Mouse (Mus musculus): ENCODE results near the gene F11r. TPM values are rescaled to one million over a fixed set of nuclear protein-coding genes. Genes with fewer than 3 reads are reported as not detected.

The F11r gene
- polyA plus RNA-seq (2012; fragmentation: generic; extraction: Trizol), result under 1 TPM in 1 of 2 experiments, not detected in 1; 0.13 TPM

GRCm38 (mm10) chr1:171437264-171438013, at the start of gene F11r:
F11r (plus strand) TSS chr1:171437535.

DNA sequence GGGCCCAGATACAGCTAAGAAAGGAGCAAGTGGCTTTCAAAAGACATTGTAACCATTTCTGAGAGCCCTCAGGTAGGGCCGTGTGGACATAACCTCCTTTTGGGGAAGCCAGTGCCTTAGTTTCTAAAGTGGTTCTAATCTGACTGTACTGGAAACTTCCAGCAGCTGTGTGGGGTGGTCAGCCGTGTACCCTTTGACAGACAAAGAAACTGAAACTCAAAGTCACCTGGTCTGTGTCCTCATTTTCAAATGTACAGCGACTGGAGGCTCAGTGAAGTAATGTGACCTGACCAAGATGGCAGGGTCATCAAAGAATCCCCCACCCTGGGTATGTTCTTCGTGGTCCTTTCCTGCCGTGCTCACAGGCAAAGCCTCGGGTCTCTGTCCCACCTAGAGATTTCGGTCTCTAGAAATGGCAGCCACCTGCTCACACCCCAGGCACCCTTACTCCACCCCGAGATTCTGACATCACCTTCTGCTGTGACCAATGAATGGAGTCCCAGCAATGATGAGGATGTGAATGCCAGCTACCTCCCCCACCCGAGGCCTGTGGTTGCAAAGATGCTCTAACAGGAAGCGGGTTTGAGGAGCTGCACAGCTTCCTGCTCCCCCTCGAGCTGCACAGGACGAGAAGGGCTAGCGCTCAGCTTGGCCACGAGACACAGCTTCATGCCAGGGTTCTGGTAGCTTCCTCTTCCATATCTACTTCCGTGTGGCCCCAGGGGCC, 48.8 kb upstream of the F11r start, which contains the start of gene Arhgap30:
Arhgap30 (plus strand) TSS at position 579 of the 727 bp plus-strand sequence.

DNA sequence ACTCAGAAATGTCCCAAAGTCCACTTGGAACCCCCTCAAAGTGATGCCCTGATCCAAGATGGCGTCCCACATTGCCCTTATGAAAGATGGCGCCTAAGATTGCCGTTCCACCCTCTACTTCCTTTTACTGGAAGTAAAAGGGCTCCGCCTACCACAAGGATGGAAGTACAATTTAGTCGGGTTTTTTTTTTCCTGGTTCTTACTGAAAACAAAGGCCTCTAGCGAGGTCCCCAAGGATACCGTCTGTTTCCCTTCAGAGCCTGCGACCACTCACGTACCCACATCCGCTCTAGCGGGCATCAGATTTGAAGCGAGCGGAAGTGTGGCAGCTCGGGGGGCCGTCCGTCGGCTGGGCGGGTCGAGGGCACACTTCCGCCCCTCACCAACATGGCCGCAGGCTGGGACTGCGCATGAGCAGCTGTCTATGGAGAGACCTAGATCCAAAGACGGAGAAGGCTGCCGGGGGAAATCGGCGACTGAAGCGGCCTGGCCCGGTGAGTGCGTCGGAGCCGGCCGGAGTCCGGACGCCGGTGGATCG, 26.3 kb upstream of the F11r start, which contains the start of gene Usf1:
Usf1 (plus strand) TSS at position 367 of the 538 bp plus-strand sequence.

DNA sequence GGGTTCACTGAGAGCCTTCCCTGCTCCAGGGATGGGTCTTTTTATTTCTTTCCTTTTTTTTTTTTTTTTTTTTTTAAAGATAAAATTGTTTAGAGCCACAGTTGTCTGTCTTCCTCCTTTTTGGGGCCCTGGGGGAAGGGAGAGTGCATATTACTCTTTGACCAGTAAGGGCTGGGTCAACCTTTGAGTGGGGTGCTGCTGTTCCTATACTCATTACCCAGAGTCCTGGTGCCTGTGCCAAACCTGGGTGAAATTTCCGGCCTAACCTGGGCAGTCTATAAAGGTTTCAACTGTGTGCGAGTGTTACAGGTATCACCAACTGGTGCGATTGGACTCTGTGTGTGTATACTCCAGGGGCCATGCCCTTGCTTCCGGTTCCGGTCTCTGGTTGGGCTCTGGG, 18.7 kb upstream of the F11r start, which contains the start of gene Tstd1:
Tstd1 (plus strand) TSS at position 213 of the 400 bp plus-strand sequence.

GRCm38 (mm10) chr1:171503250-171503591, 65.9 kb downstream of the F11r start, which contains the start of gene Alyref2:
Alyref2 (plus strand) TSS chr1:171503478.

Other genes starting within 250 kb of the F11r start
- gene Pcp4l1, start 241.3 kb upstream of the F11r start, polyA plus RNA-seq (2012; fragmentation: generic; extraction: Trizol), result under 1 TPM in 1 of 2 experiments, not detected in 1; 0.11 TPM
- gene Nr1i3, start 223.6 kb upstream of the F11r start, polyA plus RNA-seq (2012; fragmentation: generic; extraction: Trizol), result under 1 TPM; 0.01 to 0.02 TPM
- 10 to 100 TPM; 30.8 to 39.3 TPM for gene Tomm40l, start 215.0 kb upstream of the F11r start, polyA plus RNA-seq (2012; fragmentation: generic; extraction: Trizol)
- gene Apoa2, start 212.5 kb upstream of the F11r start, polyA plus RNA-seq (2012; fragmentation: generic; extraction: Trizol), result under 1 TPM in 1 of 2 experiments, not detected in 1; 0.33 TPM
- gene Fcer1g, start 203.2 kb upstream of the F11r start, polyA plus RNA-seq (2012; fragmentation: generic; extraction: Trizol), result under 1 TPM in 1 of 2 experiments, not detected in 1; 0.07 TPM
- 1 to 10 TPM in 1 of 2 experiments, under 1 TPM in 1; 0.25 to 8.9 TPM for gene Adamts4, start 187.1 kb upstream of the F11r start, polyA plus RNA-seq (2012; fragmentation: generic; extraction: Trizol)
- gene Ndufs2, start 186.1 kb upstream of the F11r start, polyA plus RNA-seq (2012; fragmentation: generic; extraction: Trizol), result 100 to 1,000 TPM; 163 to 201 TPM
- 10 to 100 TPM in 1 of 2 experiments, 1 to 10 TPM in 1; 9.2 to 33.6 TPM for gene B4galt3, start 167.2 kb upstream of the F11r start, polyA plus RNA-seq (2012; fragmentation: generic; extraction: Trizol)
- 10 to 100 TPM in 1 of 2 experiments, 1 to 10 TPM in 1; 7.7 to 19.8 TPM for gene Ppox, start 156.3 kb upstream of the F11r start, polyA plus RNA-seq (2012; fragmentation: generic; extraction: Trizol)
- 10 to 100 TPM; 15.3 to 46.2 TPM for gene Usp21, start 149.5 kb upstream of the F11r start, polyA plus RNA-seq (2012; fragmentation: generic; extraction: Trizol)
- 100 to 1,000 TPM in 1 of 2 experiments, 10 to 100 TPM in 1; 96.6 to 138 TPM for gene Ufc1, start 142.5 kb upstream of the F11r start, polyA plus RNA-seq (2012; fragmentation: generic; extraction: Trizol)
- gene Dedd, start 108.4 kb upstream of the F11r start, polyA plus RNA-seq (2012; fragmentation: generic; extraction: Trizol), result 10 to 100 TPM; 14.8 to 45.0 TPM
- 10 to 100 TPM in 1 of 2 experiments, 1 to 10 TPM in 1; 7.6 to 30.5 TPM for gene Nit1, start 91.9 kb upstream of the F11r start, polyA plus RNA-seq (2012; fragmentation: generic; extraction: Trizol)
- gene Pfdn2, start 91.9 kb upstream of the F11r start, polyA plus RNA-seq (2012; fragmentation: generic; extraction: Trizol), result 10 to 100 TPM; 29.8 to 51.1 TPM
- gene Klhdc9, start 76.7 kb upstream of the F11r start, polyA plus RNA-seq (2012; fragmentation: generic; extraction: Trizol), result under 1 TPM in 1 of 2 experiments, not detected in 1; 0.05 TPM
- gene Nectin4, start 67.4 kb upstream of the F11r start, polyA plus RNA-seq (2012; fragmentation: generic; extraction: Trizol), result under 1 TPM; 0.02 to 0.04 TPM
- gene Arhgap30, start 48.6 kb upstream of the F11r start, polyA plus RNA-seq (2012; fragmentation: generic; extraction: Trizol), result under 1 TPM; 0.02 to 0.06 TPM
- gene Usf1, start 26.2 kb upstream of the F11r start, polyA plus RNA-seq (2012; fragmentation: generic; extraction: Trizol), result 10 to 100 TPM; 23.4 to 86.2 TPM
- gene Tstd1, start 18.7 kb upstream of the F11r start, polyA plus RNA-seq (2012; fragmentation: generic; extraction: Trizol), result 1 to 10 TPM in 1 of 2 experiments, under 1 TPM in 1; 0.16 to 2.5 TPM
- gene Alyref2, start 65.9 kb downstream of the F11r start, polyA plus RNA-seq (2012; fragmentation: generic; extraction: Trizol), result 1 to 10 TPM in 1 of 2 experiments, under 1 TPM in 1; 0.81 to 6.3 TPM
- not detected for gene Itln1, start 97.8 kb downstream of the F11r start, polyA plus RNA-seq (2012; fragmentation: generic; extraction: Trizol)
- not detected for gene Cd244a, start 121.7 kb downstream of the F11r start, polyA plus RNA-seq (2012; fragmentation: generic; extraction: Trizol)
- not detected for gene Ly9, start 169.9 kb downstream of the F11r start, polyA plus RNA-seq (2012; fragmentation: generic; extraction: Trizol)
- not detected for gene Slamf7, start 215.5 kb downstream of the F11r start, polyA plus RNA-seq (2012; fragmentation: generic; extraction: Trizol)
- under 1 TPM in 1 of 2 experiments, not detected in 1; 0.15 TPM for gene Cd48, start 244.5 kb downstream of the F11r start, polyA plus RNA-seq (2012; fragmentation: generic; extraction: Trizol)

Data from C3H10T1/2 (cell line).